Mouse (Mus musculus): ENCODE measurements around the gene Ubxn1.
"Not testable (repeated sequence)": the region's sequence is repeated elsewhere in the genome, so short reads cannot be mapped to it uniquely, and the experiment has no call there.

Gene Ubxn1

DNA sequence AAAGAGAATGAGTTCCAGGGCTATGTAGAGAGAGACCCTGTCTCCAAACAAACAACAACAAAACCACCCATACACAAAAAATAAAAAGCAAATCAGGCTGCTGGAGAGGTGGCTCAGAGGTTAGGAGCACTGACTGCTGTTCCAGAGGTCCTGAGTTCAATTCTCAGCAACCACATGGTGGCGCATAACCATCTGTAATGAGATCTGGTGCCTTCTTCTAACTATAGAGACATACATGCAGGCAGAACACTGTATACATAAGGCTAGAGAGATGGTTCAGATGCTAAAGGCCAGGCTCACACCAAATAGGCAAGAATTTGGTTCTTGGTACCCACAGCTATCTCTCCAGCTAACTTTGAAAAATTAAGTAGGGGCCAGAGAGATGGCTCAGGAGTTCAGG, 12.3 kb upstream of the Ubxn1 start:
- no peak for DNase-seq

- no peak for DNase-seq
Observed at GRCm38 (mm10) chr19:8864265-8864664, 7.0 kb upstream of the Ubxn1 start.

DNA sequence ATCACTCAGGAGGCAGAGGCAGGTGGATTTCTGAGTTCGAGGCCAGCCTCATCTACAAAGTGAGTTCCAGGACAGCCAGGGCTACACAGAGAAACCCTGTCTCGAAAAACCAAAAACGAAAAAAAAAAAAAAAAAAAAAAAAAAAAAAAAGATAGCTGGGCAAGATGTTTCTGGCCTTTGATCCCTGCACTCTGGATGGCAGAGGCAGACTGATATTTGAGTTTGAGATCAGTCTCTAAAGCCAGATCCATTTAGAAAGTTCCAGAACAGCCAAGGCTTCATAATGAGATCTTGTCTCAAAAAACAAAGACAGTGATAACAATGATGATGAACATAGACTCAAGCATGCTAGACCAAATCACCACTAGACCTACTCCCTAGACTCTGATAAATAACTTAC, 915 bp upstream of the Ubxn1 start:
- not testable (repeated sequence) for DNase-seq

GRCm38 (mm10) chr19:8870838-8871237, 458 bp upstream of the Ubxn1 start:
- DNase-seq: no peak

- no peak for DNase-seq
Observed at GRCm38 (mm10) chr19:8872266-8872840, 1.1 kb downstream of the Ubxn1 start.

GRCm38 (mm10) chr19:8875031-8875430, 3.7 kb downstream of the Ubxn1 start:
- DNase-seq: no peak

DNA sequence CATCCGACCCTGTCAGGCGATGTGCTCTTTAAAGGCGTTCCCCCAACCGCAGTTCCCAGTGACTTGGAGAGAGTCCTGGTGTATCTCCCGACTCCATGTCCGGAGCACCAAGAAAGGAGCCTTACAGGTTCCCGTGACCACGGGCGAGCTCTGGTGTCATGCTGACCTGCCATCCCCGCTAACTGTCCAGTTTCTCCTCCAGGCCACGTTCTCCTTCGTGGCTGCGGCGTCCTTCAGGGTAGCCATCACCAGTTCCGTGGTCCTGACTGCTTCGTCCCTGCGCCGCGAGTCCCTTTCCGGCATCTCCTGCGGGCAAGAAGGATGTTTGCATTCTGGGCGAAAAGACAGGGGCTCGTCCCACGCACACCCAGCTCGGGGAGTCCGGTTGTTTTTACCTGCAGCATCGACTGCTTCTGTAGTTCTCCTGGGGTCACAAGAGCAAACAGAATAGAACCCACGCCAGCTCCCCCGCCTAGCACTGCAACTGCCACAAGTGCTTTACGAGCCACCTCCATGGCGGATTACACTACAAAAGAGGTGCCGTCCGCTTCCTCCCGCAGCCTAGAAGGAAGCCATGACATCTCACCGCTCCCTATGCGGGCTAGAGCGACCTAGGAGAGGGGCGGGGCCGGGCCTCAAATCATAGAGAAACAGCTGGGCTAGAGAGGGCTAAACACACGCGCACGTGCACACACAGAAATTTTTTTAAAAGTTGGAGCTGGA, 9.2 kb downstream of the Ubxn1 start, which contains the start of gene Uqcc3:
Gene Uqcc3, minus strand, starts transcription at position 613 of the 723 bp plus-strand sequence.
- DNase-seq: peak; percentile 91

DNA sequence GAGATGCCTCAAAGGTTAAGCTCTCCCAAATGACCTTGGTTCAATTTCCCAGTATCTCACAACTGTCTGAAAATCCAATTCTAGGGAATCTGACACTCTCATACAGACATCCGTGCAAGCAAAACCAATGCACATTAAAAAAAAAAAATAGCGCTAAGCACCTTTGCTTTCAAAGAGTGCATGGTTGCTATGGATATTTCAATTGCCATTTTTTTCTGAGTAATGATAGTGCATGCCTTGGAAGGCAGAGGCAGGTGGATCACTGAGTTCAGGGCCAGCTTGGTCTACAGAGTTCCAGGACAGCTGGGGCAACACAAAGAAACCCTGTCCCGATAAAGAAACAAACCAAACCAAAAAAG, 9.7 kb downstream of the Ubxn1 start:
- DNase-seq: no peak

DNA sequence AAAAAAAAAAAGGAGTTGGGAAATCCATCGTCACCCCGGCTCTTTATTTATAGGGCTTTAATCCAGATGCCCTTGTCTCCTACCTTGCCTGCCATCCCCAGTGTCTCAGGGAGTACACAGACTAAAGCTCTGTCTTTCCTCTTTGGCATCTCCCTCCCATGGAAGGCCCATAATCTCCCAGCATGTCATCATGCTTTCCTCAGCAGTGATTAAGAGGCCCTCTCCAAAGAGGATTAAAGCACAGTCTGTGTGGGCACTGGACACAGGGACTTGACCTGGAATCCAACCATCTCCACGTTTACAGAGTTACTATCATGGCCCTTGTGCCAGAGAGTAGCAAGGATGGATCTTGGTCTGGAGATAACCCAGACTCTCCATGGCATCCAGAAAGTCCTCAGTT, 12.3 kb downstream of the Ubxn1 start, which contains the start of the genes Lbhd1 and Gm49403:
Gene Lbhd1, plus strand, starts transcription at position 117 of the 400 bp plus-strand sequence.
Gene Gm49403, plus strand, starts transcription at position 315 of the 400 bp plus-strand sequence.
- no peak for DNase-seq

- DNase-seq: no peak
Observed at GRCm38 (mm10) chr19:8886916-8887584, 15.8 kb downstream of the Ubxn1 start.

DNA sequence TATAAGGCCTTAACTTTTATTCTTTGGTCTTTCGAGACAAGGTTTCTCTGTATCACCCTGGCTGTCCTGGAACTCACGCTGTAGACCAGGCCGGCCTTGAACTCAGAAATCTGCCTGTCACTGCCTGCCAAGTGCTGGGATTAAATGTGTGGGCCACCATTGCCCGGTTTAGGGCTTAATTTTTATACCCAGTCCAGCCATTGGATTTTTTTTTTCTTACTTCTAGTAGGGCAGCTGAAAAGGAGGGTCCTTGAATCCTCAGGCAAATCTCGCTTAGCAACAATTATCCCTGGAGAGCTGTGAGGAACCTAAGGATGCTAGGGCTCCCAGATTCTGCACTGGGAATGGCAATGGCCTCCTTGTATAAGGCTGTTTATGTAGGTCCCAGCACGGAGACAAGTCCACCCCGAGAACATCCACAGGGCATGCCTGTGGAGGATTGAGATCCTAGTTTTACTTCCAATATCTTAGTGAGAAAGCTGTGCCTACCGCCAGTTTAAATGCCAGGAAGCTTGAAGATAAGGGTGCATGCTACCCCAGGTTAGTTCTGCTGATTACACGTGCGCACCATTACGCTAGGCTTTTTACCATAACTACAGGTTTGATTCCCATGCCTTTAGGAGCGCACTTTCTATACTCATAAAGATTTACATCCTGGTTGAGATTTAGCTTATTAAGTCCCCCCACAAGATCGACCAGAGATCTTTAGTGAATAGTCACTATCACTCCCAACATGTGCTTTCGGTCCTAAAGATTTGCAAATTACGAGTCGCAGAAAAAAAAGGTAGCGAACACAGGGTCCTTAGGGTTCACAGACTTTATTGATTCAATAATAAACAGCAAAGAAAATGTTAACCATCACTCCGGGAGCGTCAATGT, 16.5 kb downstream of the Ubxn1 start:
- DNase-seq: no peak

DNA sequence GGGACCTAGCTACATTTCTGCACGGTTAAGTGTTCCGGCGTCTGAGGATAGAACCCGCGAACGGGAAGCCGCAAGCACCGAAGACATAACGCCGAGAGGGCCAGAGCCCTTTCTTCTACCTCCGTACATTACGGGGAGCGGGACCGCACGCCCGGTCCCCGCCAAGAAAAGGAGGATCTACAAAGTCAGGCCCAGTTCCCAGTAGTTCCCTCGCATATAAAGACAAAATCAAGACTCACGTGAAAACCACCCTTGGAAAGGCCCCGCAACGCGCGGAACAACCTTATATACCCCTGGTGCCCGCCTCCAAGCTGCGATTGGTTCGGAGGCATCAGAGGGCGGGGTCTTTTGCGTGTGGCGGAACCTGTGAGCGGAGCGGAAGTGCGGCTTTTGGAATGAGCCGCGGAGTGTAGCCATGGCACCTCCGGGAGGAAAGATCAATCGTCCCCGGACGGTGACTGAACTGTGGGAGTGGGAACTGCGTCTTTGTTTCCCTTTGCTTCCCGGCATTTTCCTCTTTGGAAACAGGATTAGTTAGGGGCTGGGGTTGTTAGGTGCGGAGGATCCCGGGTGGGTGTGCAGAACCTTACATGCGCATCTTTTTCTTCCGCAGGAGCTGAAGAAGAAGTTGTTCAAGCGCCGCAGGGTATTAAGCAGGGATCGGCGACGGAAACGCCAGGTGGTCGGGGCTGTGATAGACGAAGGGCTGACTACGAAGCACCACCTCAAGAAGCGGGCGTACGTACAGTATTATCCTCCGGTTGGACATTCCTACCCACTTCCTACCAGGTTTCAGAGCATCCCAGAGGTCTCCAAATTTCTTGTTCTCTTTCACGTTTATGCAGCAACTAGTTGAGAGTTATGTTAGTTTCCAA, 17.5 kb downstream of the Ubxn1 start, which contains the start of the genes 1810009A15Rik and Gm49416:
Gene 1810009A15Rik, plus strand, starts transcription at position 343 of the 875 bp plus-strand sequence.
Gene Gm49416, plus strand, starts transcription at position 416 of the 875 bp plus-strand sequence.
- peak; percentile 93 for DNase-seq

- peak; percentile 75 for DNase-seq
Observed at GRCm38 (mm10) chr19:8892829-8893766, 21.8 kb downstream of the Ubxn1 start, which contains the start of gene Ints5. TSS of gene Ints5 (plus strand) at chr19:8893005.

- no peak for DNase-seq
Observed at GRCm38 (mm10) chr19:8895397-8895960, 24.2 kb downstream of the Ubxn1 start.

DNA sequence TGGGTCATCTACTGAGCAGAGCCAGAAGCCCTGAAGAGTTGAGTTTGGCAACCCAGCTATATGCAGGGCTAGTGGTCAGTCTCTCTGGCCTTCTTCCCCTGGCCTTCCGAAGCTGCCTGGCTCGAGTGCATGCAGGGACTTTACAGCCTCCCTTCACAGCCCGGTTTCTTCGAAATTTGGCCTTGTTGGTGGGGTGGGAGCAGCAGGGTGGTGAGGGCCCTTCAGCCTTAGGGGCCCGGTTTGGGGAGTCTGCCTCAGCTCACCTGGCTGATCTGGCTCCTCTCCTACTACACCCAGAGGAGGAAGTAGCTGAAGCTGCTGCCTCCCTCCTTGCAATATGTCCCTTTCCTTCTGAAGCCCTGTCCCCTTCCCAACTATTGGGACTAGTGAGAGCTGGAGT, 24.9 kb downstream of the Ubxn1 start:
- not testable (repeated sequence) for DNase-seq

GRCm38 (mm10) chr19:8897211-8897864, 26.0 kb downstream of the Ubxn1 start:
- peak; percentile 55 for DNase-seq

- DNase-seq: peak; percentile 96
Observed at GRCm38 (mm10) chr19:8897865-8898495, 26.7 kb downstream of the Ubxn1 start, which contains the start of gene Ganab. TSS of gene Ganab (plus strand) at chr19:8898071.

- no peak for DNase-seq
Observed at GRCm38 (mm10) chr19:8898576-8898975, 27.3 kb downstream of the Ubxn1 start.

GRCm38 (mm10) chr19:8899079-8899478, 27.8 kb downstream of the Ubxn1 start:
- DNase-seq: no peak
